Mouse (Mus musculus): ENCODE data around the gene Srebf1. TPM values are rescaled to one million over a fixed set of nuclear protein-coding genes. Genes with fewer than 3 reads are reported as not detected.

The Srebf1 gene
- polyA plus RNA-seq, 1 experiment from 2014 or later = 56.8 TPM

GRCm38 (mm10) chr11:60232441-60233058 lies 10.2 kb upstream of the Srebf1 start:
- Histone ChIP-seq H3K4me3 (no peak overlapping the region), H3K36me3 (peaks cover 18% of the 10 kb centered on the region; the same call in 1 of the 2 replicates), H3K27me3 (no peaks in the 10 kb centered on the region), H3K4me1 (peaks cover 10% of the 10 kb centered on the region), H3K9me3 (no peaks in the 10 kb centered on the region), H3K9ac (replicated peaks) (no peak overlapping the region), H3K27ac (replicated peaks) (no peak overlapping the region), H3K4me2 (replicated peaks) (no peak overlapping the region)
- no peak for ATAC-seq (ENCODE audit: low FRiP score, low read depth)
- 79% methylated on average over 14 of the region's 14 CpGs for WGBS

DNA sequence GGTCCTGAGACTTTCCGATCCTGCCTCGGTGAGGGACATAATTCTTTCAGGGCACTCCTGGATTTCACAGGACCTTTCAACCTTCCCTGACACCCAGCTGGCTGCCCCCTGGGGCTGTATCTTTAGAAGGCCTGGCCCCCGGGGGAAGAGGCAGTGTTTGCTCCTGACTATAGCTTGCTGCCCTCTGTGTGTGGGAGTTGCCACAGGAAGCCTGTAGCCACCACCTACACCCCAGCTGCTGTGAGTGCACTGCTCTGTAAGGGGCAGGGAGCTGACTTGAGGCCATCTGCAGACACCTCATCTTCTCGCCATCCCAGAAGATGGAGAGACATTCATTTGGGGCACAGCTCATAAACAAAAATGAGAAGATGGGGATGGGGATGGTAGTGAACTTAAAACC lies 9.6 kb upstream of the Srebf1 start:
- no peak overlapping the region for H3K9ac ChIP-seq (replicated peaks)
- peaks cover 10% of the 10 kb centered on the region for H3K4me1 ChIP-seq
- no peak overlapping the region for H3K4me2 ChIP-seq (replicated peaks)
- no peak for ATAC-seq (ENCODE audit: low FRiP score, low read depth)
- H3K27ac ChIP-seq (replicated peaks) = no peak overlapping the region
- H3K27me3 ChIP-seq = no peaks in the 10 kb centered on the region
- 40% methylated on average over 4 of the region's 4 CpGs for WGBS
- H3K36me3 ChIP-seq = peaks cover 17% of the 10 kb centered on the region; the same call in 1 of the 2 replicates
- H3K9me3 ChIP-seq = no peaks in the 10 kb centered on the region
- no peak overlapping the region for H3K4me3 ChIP-seq

DNA sequence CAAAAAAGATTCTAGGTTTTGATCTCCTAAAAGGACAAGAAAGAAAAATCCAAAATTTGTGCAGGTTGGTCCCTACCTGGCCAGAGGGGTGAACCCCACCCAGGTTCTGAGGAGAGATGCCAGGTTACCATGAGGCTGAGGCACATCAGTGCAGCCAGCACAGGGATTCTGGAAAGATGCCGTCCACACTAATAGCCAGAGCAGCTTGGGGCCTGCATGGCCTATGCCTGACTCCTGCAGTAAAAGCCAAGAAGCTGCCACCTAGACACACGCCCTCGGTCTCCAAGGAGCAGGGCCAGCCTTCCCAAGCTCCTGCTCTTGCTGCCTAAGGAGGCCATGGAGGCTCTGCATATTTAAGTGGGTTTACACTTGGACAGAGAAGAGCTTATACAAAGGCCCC lies 8.9 kb upstream of the Srebf1 start:
- Histone ChIP-seq H3K4me3 (no peak overlapping the region), H3K9me3 (no peaks in the 10 kb centered on the region), H3K9ac (replicated peaks) (no peak overlapping the region), H3K27me3 (no peaks in the 10 kb centered on the region), H3K4me1 (peaks cover 10% of the 10 kb centered on the region), H3K27ac (replicated peaks) (no peak overlapping the region), H3K4me2 (replicated peaks) (no peak overlapping the region), H3K36me3 (0 out of 2 replicates have a peak, but pooled peaks cover 12% of the 10 kb centered on the region)
- whole genome bisulfite sequencing = 39% methylated on average over 3 of the region's 3 CpGs
- ATAC-seq (ENCODE audit: low FRiP score, low read depth) = no peak

GRCm38 (mm10) chr11:60230512-60230911 lies 8.1 kb upstream of the Srebf1 start:
- Histone ChIP-seq H3K9ac (replicated peaks) (no peak overlapping the region), H3K27me3 (no peaks in the 10 kb centered on the region), H3K4me1 (peaks cover 10% of the 10 kb centered on the region), H3K9me3 (no peaks in the 10 kb centered on the region), H3K4me2 (replicated peaks) (no peak overlapping the region), H3K4me3 (no peak overlapping the region), H3K36me3 (0 out of 2 replicates have a peak, but pooled peaks cover 12% of the 10 kb centered on the region), H3K27ac (replicated peaks) (no peak overlapping the region)
- ATAC-seq (ENCODE audit: low FRiP score, low read depth) = no peak
- WGBS = 83% methylated on average over 7 of the region's 7 CpGs

- Histone ChIP-seq H3K27ac (replicated peaks) (no peak overlapping the region), H3K4me2 (replicated peaks) (no peak overlapping the region), H3K9ac (replicated peaks) (no peak overlapping the region), H3K4me3 (no peak overlapping the region), H3K36me3 (0 out of 2 replicates have a peak, but pooled peaks cover 12% of the 10 kb centered on the region), H3K27me3 (no peaks in the 10 kb centered on the region), H3K4me1 (peaks cover 10% of the 10 kb centered on the region), H3K9me3 (no peaks in the 10 kb centered on the region)
- ATAC-seq (ENCODE audit: low FRiP score, low read depth) = no peak
- 81% methylated on average over 13 of the region's 13 CpGs for WGBS
Measured at GRCm38 (mm10) chr11:60229821-60230220, 7.4 kb upstream of the Srebf1 start.

DNA sequence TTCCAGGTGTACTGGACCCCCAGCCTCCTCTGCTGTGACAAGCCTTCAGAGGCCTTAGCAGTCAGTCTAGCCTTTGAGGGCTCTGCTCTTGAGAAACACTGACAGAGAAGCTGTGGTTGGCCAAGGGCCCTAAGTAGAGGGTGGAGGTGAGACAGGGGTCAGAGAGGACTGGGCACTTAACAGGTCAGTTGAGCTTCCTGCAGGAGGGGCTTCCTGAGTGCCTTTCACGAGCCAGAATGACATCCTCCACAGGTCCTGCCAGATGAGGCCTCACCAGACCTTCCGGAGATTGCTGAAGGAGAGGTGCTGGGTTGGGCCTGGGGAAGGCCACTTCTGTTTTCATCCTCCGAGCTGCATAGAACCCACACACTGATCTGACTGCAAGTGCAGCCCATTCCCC lies 6.1 kb upstream of the Srebf1 start:
- ATAC-seq (ENCODE audit: low FRiP score, low read depth) = no peak
- H3K4me1 ChIP-seq = peaks cover 10% of the 10 kb centered on the region
- no peak overlapping the region for H3K4me2 ChIP-seq (replicated peaks)
- no peaks in the 10 kb centered on the region for H3K9me3 ChIP-seq
- no peak overlapping the region for H3K27ac ChIP-seq (replicated peaks)
- 77% methylated on average over 3 of the region's 3 CpGs for WGBS
- H3K36me3 ChIP-seq = 0 out of 2 replicates have a peak, but pooled peaks cover 12% of the 10 kb centered on the region
- 0 out of 2 replicates have a peak, but pooled peaks cover 3% of the 10 kb centered on the region for H3K27me3 ChIP-seq
- H3K4me3 ChIP-seq = no peak overlapping the region
- H3K9ac ChIP-seq (replicated peaks) = no peak overlapping the region

DNA sequence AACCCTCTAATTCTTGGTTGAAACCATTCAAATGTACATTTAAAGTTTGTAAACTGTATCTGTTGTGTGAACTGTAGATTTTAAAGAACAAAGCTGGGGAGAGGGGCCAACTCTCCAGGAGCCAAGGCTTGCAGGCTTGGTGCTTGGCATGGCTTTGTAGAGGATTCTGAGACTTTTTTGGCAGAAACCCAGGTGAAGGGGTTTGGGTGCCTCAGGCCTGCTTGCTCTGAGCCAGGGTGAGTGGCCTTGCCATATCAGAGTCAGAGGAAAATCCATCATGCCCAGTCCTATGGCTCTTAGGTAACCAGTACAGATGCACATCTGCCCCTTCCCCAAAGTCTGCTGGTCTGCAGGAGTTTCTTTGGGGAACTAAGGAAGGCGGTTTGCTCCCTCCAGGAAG lies 3.5 kb upstream of the Srebf1 start:
- Histone ChIP-seq H3K27ac (replicated peaks) (no peak overlapping the region), H3K27me3 (peaks cover 11% of the 10 kb centered on the region), H3K4me3 (no peak overlapping the region), H3K4me2 (replicated peaks) (no peak overlapping the region), H3K9me3 (no peaks in the 10 kb centered on the region), H3K9ac (replicated peaks) (no peak overlapping the region), H3K36me3 (0 out of 2 replicates have a peak, but pooled peaks cover 12% of the 10 kb centered on the region), H3K4me1 (peaks cover 14% of the 10 kb centered on the region; the same call in 1 of the 2 replicates)
- no peak for ATAC-seq (ENCODE audit: low FRiP score, low read depth)
- WGBS = 56% methylated on average over 1 of the region's 1 CpGs

DNA sequence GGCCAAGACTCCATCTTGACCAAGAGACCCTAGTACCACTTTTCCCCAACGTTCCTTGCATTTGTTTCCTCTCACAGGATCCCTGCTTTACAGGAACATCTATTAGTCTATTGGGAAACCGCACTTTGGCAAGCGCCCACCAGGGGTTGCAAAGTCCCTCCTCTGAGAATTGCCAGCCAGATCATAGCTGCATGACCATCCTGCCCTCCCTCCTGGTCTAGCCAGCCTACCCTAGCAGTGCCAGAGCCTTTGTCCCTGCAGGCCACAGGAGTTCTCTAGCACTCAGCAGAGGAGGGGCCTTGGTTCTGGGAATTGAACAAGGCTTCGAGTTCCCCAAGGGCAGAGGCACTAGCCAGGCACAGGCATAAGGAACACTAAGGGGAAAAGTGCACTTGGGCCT lies 2.3 kb upstream of the Srebf1 start:
- H3K4me2 ChIP-seq (replicated peaks) = no peak overlapping the region
- peaks cover 23% of the 10 kb centered on the region for H3K4me1 ChIP-seq
- ATAC-seq (ENCODE audit: low FRiP score, low read depth) = no peak
- H3K9ac ChIP-seq (replicated peaks) = no peak overlapping the region; the same call in 1 of the 2 replicates
- no peaks in the 10 kb centered on the region for H3K9me3 ChIP-seq
- 0 out of 2 replicates have a peak, but pooled peaks cover 9% of the 10 kb centered on the region for H3K36me3 ChIP-seq
- peaks cover 11% of the 10 kb centered on the region for H3K27me3 ChIP-seq
- WGBS = 56% methylated on average over 4 of the region's 4 CpGs
- no peak overlapping the region for H3K4me3 ChIP-seq
- H3K27ac ChIP-seq (replicated peaks) = no peak overlapping the region

DNA sequence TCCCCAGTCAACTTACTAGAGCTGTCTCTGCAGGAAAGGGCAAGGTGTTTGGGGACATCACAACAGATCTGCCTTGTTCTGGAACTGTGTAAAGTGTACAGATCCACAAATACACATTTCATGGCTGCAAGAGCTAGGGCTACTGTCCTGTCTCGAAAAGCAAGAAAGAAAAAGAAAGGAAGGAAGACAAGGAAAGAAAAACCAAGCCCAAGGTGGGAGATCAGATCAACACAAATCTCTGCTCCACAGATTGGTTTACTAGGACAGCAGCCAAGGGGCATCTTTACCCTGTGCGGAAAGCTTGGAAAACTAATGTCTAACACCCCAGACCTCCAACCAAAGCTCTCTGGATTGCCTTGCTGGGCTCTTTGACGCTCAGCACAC lies 304 bp downstream of the Srebf1 start:
- Histone ChIP-seq H3K4me3 (no peak overlapping the region), H3K9ac (replicated peaks) (no peak overlapping the region), H3K27me3 (peaks cover 11% of the 10 kb centered on the region), H3K27ac (replicated peaks) (no peak overlapping the region), H3K4me1 (peaks cover 34% of the 10 kb centered on the region), H3K9me3 (no peaks in the 10 kb centered on the region), H3K4me2 (replicated peaks) (peak overlapping the region; percentile 58; the same call in 1 of the 2 replicates), H3K36me3 (0 out of 2 replicates have a peak, but pooled peaks cover 6% of the 10 kb centered on the region)
- 53% methylated on average over 3 of the region's 3 CpGs for WGBS
- no peak for ATAC-seq (ENCODE audit: low FRiP score, low read depth)

DNA sequence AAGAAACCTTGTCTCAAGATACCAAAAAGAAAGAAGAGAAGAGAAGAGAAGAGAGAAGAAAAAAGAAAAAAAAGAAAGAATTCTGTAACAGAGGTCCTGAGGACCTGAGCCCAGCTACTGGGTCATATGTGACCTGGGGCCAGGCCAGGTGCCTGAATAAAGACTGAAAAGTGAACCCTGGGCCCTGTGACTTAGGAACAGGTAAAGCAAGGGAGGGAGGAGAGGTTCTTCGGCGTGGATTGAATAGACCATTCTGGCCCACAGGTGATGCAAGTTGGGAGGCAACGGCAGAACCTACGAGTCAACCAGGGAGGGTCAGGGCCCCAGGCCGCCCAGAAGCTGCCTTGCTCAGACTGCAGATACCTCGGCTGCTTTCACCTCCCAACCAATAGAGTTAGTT lies 956 bp downstream of the Srebf1 start:
- H3K27me3 ChIP-seq = peaks cover 11% of the 10 kb centered on the region
- WGBS = 88% methylated on average over 6 of the region's 6 CpGs
- no peak overlapping the region for H3K9ac ChIP-seq (replicated peaks)
- H3K36me3 ChIP-seq = 0 out of 2 replicates have a peak, but pooled peaks cover 6% of the 10 kb centered on the region
- no peaks in the 10 kb centered on the region for H3K9me3 ChIP-seq
- no peak overlapping the region for H3K4me3 ChIP-seq
- H3K4me2 ChIP-seq (replicated peaks) = no peak overlapping the region
- ATAC-seq (ENCODE audit: low FRiP score, low read depth) = no peak
- H3K27ac ChIP-seq (replicated peaks) = no peak overlapping the region
- peaks cover 34% of the 10 kb centered on the region for H3K4me1 ChIP-seq

GRCm38 (mm10) chr11:60220291-60220804 lies 2.0 kb downstream of the Srebf1 start:
- Histone ChIP-seq H3K9ac (replicated peaks) (peak overlapping the region; percentile 64), H3K9me3 (no peaks in the 10 kb centered on the region), H3K27me3 (peaks cover 11% of the 10 kb centered on the region), H3K4me1 (peaks cover 34% of the 10 kb centered on the region), H3K36me3 (0 out of 2 replicates have a peak, but pooled peaks cover 6% of the 10 kb centered on the region), H3K4me3 (peak overlapping the region; percentile 75), H3K4me2 (replicated peaks) (peak overlapping the region; percentile 67), H3K27ac (replicated peaks) (peak overlapping the region; percentile 42; the same call in 1 of the 2 replicates)
- peak; percentile 78 for ATAC-seq (ENCODE audit: low FRiP score, low read depth)
- WGBS = under 1% methylated on average over 46 of the region's 46 CpGs

- Histone ChIP-seq H3K36me3 (0 out of 2 replicates have a peak, but pooled peaks cover 6% of the 10 kb centered on the region), H3K27me3 (peaks cover 11% of the 10 kb centered on the region), H3K4me1 (peaks cover 34% of the 10 kb centered on the region), H3K4me2 (replicated peaks) (peak overlapping the region; percentile 67), H3K9ac (replicated peaks) (peak overlapping the region; percentile 64), H3K4me3 (peak overlapping the region; percentile 75), H3K27ac (replicated peaks) (peak overlapping the region; percentile 42; the same call in 1 of the 2 replicates), H3K9me3 (no peaks in the 10 kb centered on the region)
- WGBS = 66% methylated on average over 8 of the region's 8 CpGs
- ATAC-seq (ENCODE audit: low FRiP score, low read depth) = no peak
Measured at GRCm38 (mm10) chr11:60219609-60220008, 2.8 kb downstream of the Srebf1 start.

Measured in midbrain, embryonic 12.5 days (tissue).